Mouse (Mus musculus): ENCODE data around the gene Ccdc153. TPM values are rescaled to one million over a fixed set of nuclear protein-coding genes. Genes with fewer than 3 reads are reported as not detected.

Gene Ccdc153
- not detected in 2 replicates for polyA plus RNA-seq (2011; ENCODE audit: insufficient read depth, insufficient read length, low read depth, missing spikeins)

- Histone ChIP-seq H3K4me1 (ENCODE audit: control insufficient read depth, insufficient read depth, low read length) (no peaks in the 10 kb centered on the region), H3K36me3 (ENCODE audit: control insufficient read depth, insufficient read depth, low read length, poor library complexity, severe bottlenecking) (no peaks in the 10 kb centered on the region), H3K27ac (ENCODE audit: insufficient read depth, low read length) (no peak within 1 kb of the TSS), H3K4me3 (ENCODE audit: low read depth, low read length) (no peak within 1 kb of the TSS), H3K27me3 (ENCODE audit: control insufficient read depth, insufficient read depth, low read length, poor library complexity, severe bottlenecking) (no peaks in the 10 kb centered on the region), H3K9ac (ENCODE audit: low read depth, poor library complexity, severe bottlenecking) (no peak within 1 kb of the TSS), H3K9me3 (replicated peaks; ENCODE audit: control insufficient read depth, insufficient read depth, low read length, poor library complexity, severe bottlenecking) (no peaks in the 10 kb centered on the region)
- no peak for TF ChIP-seq CTCF (IDR thresholded peaks at IDR 0.05; ENCODE audit: low read depth, low read length)
- TF ChIP-seq POLR2A (IDR thresholded peaks at IDR 0.05; ENCODE audit: insufficient read depth, low read length): no peak
- no peak for TF ChIP-seq EP300 (IDR thresholded peaks at IDR 0.05; ENCODE audit: insufficient read depth, low read depth, low read length)
Measured at GRCm38 (mm10) chr9:44240399-44240798, at the start of gene Ccdc153. TSS of gene Ccdc153 (plus strand) at chr9:44240676.

GRCm38 (mm10) chr9:44191166-44191565 lies 49.3 kb upstream of the Ccdc153 start:
- TF ChIP-seq EP300 (IDR thresholded peaks at IDR 0.05; ENCODE audit: insufficient read depth, low read depth, low read length): no peak
- TF ChIP-seq POLR2A (IDR thresholded peaks at IDR 0.05; ENCODE audit: insufficient read depth, low read length): no peak
- TF ChIP-seq CTCF (IDR thresholded peaks at IDR 0.05; ENCODE audit: low read depth, low read length): no peak
- H3K9me3 ChIP-seq (replicated peaks; ENCODE audit: control insufficient read depth, insufficient read depth, low read length, poor library complexity, severe bottlenecking): no peaks in the 10 kb centered on the region
- H3K27me3 ChIP-seq (ENCODE audit: control insufficient read depth, insufficient read depth, low read length, poor library complexity, severe bottlenecking): no peaks in the 10 kb centered on the region
- peaks cover 10% of the 10 kb centered on the region for H3K36me3 ChIP-seq (ENCODE audit: control insufficient read depth, insufficient read depth, low read length, poor library complexity, severe bottlenecking)
- H3K27ac ChIP-seq (ENCODE audit: insufficient read depth, low read length): no peak overlapping the region
- no peak overlapping the region for H3K4me3 ChIP-seq (ENCODE audit: low read depth, low read length)
- H3K4me1 ChIP-seq (ENCODE audit: control insufficient read depth, insufficient read depth, low read length): no peaks in the 10 kb centered on the region
- H3K9ac ChIP-seq (ENCODE audit: low read depth, poor library complexity, severe bottlenecking): no peak overlapping the region

GRCm38 (mm10) chr9:44192312-44192711 lies 48.2 kb upstream of the Ccdc153 start:
- no peak for TF ChIP-seq EP300 (IDR thresholded peaks at IDR 0.05; ENCODE audit: insufficient read depth, low read depth, low read length)
- no peak for TF ChIP-seq POLR2A (IDR thresholded peaks at IDR 0.05; ENCODE audit: insufficient read depth, low read length)
- no peak for TF ChIP-seq CTCF (IDR thresholded peaks at IDR 0.05; ENCODE audit: low read depth, low read length)
- Histone ChIP-seq H3K27ac (ENCODE audit: insufficient read depth, low read length) (no peak overlapping the region), H3K27me3 (ENCODE audit: control insufficient read depth, insufficient read depth, low read length, poor library complexity, severe bottlenecking) (no peaks in the 10 kb centered on the region), H3K9me3 (replicated peaks; ENCODE audit: control insufficient read depth, insufficient read depth, low read length, poor library complexity, severe bottlenecking) (no peaks in the 10 kb centered on the region), H3K4me1 (ENCODE audit: control insufficient read depth, insufficient read depth, low read length) (no peaks in the 10 kb centered on the region), H3K4me3 (ENCODE audit: low read depth, low read length) (no peak overlapping the region), H3K36me3 (ENCODE audit: control insufficient read depth, insufficient read depth, low read length, poor library complexity, severe bottlenecking) (peaks cover 12% of the 10 kb centered on the region), H3K9ac (ENCODE audit: low read depth, poor library complexity, severe bottlenecking) (no peak overlapping the region)

DNA sequence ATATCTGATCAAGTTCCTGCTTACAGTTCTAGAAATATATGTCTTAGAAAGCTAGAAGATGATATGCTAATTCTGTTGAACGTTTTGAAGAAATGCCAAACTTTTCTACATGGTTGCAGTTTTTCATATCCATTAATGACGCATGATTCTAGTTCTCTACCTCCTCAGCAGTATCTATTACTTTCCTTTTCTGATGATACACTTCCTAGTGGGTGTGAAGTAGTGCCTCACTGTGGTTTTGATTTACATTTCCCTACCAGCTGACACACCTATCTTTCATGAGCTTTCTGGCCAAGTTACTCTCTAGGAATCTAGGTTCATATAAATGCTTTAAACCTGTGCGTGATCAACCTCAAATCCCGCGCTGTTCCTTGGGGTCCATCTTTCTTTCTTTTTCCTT lies 47.7 kb upstream of the Ccdc153 start:
- Histone ChIP-seq H3K27ac (ENCODE audit: insufficient read depth, low read length) (no peak overlapping the region), H3K9me3 (replicated peaks; ENCODE audit: control insufficient read depth, insufficient read depth, low read length, poor library complexity, severe bottlenecking) (no peaks in the 10 kb centered on the region), H3K9ac (ENCODE audit: low read depth, poor library complexity, severe bottlenecking) (no peak overlapping the region), H3K4me3 (ENCODE audit: low read depth, low read length) (no peak overlapping the region), H3K36me3 (ENCODE audit: control insufficient read depth, insufficient read depth, low read length, poor library complexity, severe bottlenecking) (peaks cover 12% of the 10 kb centered on the region), H3K4me1 (ENCODE audit: control insufficient read depth, insufficient read depth, low read length) (no peaks in the 10 kb centered on the region), H3K27me3 (ENCODE audit: control insufficient read depth, insufficient read depth, low read length, poor library complexity, severe bottlenecking) (no peaks in the 10 kb centered on the region)
- TF ChIP-seq POLR2A (IDR thresholded peaks at IDR 0.05; ENCODE audit: insufficient read depth, low read length) (no peak), EP300 (IDR thresholded peaks at IDR 0.05; ENCODE audit: insufficient read depth, low read depth, low read length) (no peak), CTCF (IDR thresholded peaks at IDR 0.05; ENCODE audit: low read depth, low read length) (no peak)

GRCm38 (mm10) chr9:44194000-44194399 lies 46.5 kb upstream of the Ccdc153 start:
- Histone ChIP-seq H3K27ac (ENCODE audit: insufficient read depth, low read length) (no peak overlapping the region), H3K4me3 (ENCODE audit: low read depth, low read length) (no peak overlapping the region), H3K9ac (ENCODE audit: low read depth, poor library complexity, severe bottlenecking) (no peak overlapping the region), H3K4me1 (ENCODE audit: control insufficient read depth, insufficient read depth, low read length) (peaks cover 2% of the 10 kb centered on the region), H3K36me3 (ENCODE audit: control insufficient read depth, insufficient read depth, low read length, poor library complexity, severe bottlenecking) (peaks cover 15% of the 10 kb centered on the region), H3K27me3 (ENCODE audit: control insufficient read depth, insufficient read depth, low read length, poor library complexity, severe bottlenecking) (no peaks in the 10 kb centered on the region), H3K9me3 (replicated peaks; ENCODE audit: control insufficient read depth, insufficient read depth, low read length, poor library complexity, severe bottlenecking) (no peaks in the 10 kb centered on the region)
- TF ChIP-seq EP300 (IDR thresholded peaks at IDR 0.05; ENCODE audit: insufficient read depth, low read depth, low read length): no peak
- TF ChIP-seq POLR2A (IDR thresholded peaks at IDR 0.05; ENCODE audit: insufficient read depth, low read length): no peak
- no peak for TF ChIP-seq CTCF (IDR thresholded peaks at IDR 0.05; ENCODE audit: low read depth, low read length)

GRCm38 (mm10) chr9:44196354-44196753 lies 44.1 kb upstream of the Ccdc153 start:
- peaks cover 26% of the 10 kb centered on the region for H3K36me3 ChIP-seq (ENCODE audit: control insufficient read depth, insufficient read depth, low read length, poor library complexity, severe bottlenecking)
- H3K9ac ChIP-seq (ENCODE audit: low read depth, poor library complexity, severe bottlenecking): no peak overlapping the region
- no peak overlapping the region for H3K4me3 ChIP-seq (ENCODE audit: low read depth, low read length)
- H3K9me3 ChIP-seq (replicated peaks; ENCODE audit: control insufficient read depth, insufficient read depth, low read length, poor library complexity, severe bottlenecking): no peaks in the 10 kb centered on the region
- no peak for TF ChIP-seq EP300 (IDR thresholded peaks at IDR 0.05; ENCODE audit: insufficient read depth, low read depth, low read length)
- no peak for TF ChIP-seq CTCF (IDR thresholded peaks at IDR 0.05; ENCODE audit: low read depth, low read length)
- no peak for TF ChIP-seq POLR2A (IDR thresholded peaks at IDR 0.05; ENCODE audit: insufficient read depth, low read length)
- H3K27ac ChIP-seq (ENCODE audit: insufficient read depth, low read length): no peak overlapping the region
- no peaks in the 10 kb centered on the region for H3K27me3 ChIP-seq (ENCODE audit: control insufficient read depth, insufficient read depth, low read length, poor library complexity, severe bottlenecking)
- peaks cover 2% of the 10 kb centered on the region for H3K4me1 ChIP-seq (ENCODE audit: control insufficient read depth, insufficient read depth, low read length)
